Mouse (Mus musculus) intestine, embryonic 16.5 days (tissue): Measurements from ENCODE around the gene Hnrnpa2b1. TPM values are rescaled to one million over a fixed set of nuclear protein-coding genes. Genes with fewer than 3 reads are reported as not detected.
"Not testable (repeated sequence)": the region's sequence is repeated elsewhere in the genome, so short reads cannot be mapped to it uniquely, and the experiment has no call there.

Experiments
- ATAC-seq: fragments of 200-750 bp; cut with Nextera tagmentation; 2 replicates; pipeline ENCODE4 v1.8.0; 2017; ENCODE audit warnings: moderate TSS enrichment, moderate library complexity
- H3K27ac ChIP-seq: fragments of 300-500 bp; sonication (generic); 2 replicates; pipeline ENCODE4 v1.5.1; 2014; ENCODE audit warnings: mild to moderate bottlenecking, low read length
- H3K27me3 ChIP-seq: fragments of 300-500 bp; sonication (generic); replicated peaks from 2 replicates; pipeline ENCODE4 v1.6.1; 2014; ENCODE audit warnings: low read length, control low read depth, mixed read lengths; ENCODE audit not compliant: control insufficient read depth, insufficient read depth
- H3K36me3 ChIP-seq: fragments of 300-500 bp; sonication (generic); 2 replicates; pipeline ENCODE4 v1.6.1; 2014; ENCODE audit warnings: low read length, control low read depth; ENCODE audit not compliant: control insufficient read depth, insufficient read depth
- H3K4me1 ChIP-seq: fragments of 300-500 bp; sonication (generic); 2 replicates; pipeline ENCODE4 v1.6.1; 2014; ENCODE audit warnings: low read length, control low read depth, mixed read lengths; ENCODE audit not compliant: control insufficient read depth, insufficient read depth
- H3K4me2 ChIP-seq: fragments of 300-500 bp; sonication (generic); 2 replicates; pipeline ENCODE4 v1.6.1; 2014; ENCODE audit warnings: low read depth, low read length, control low read depth
- H3K4me3 ChIP-seq: fragments of 300-500 bp; sonication (generic); 2 replicates; pipeline ENCODE4 v1.5.1; 2014; ENCODE audit warnings: mild to moderate bottlenecking, low read length
- H3K9ac ChIP-seq: fragments of 300-500 bp; sonication (generic); 2 replicates; pipeline ENCODE4 v1.6.1; 2014; ENCODE audit warnings: low read depth, low read length
- H3K9me3 ChIP-seq: fragments of 300-500 bp; sonication (generic); 2 replicates; pipeline ENCODE4 v1.6.1; 2016; ENCODE audit warnings: low read length, control low read depth; ENCODE audit not compliant: control insufficient read depth
- WGBS: fragments of 180-500 bp; shearing (Covaris S2); extraction: QIAGEN DNeasy Blood & Tissue Kit; methylation state at CpG from one replicate; pipeline ENCODE4 v1.1.7; 2014; 5-methylcytosine and 5-hydroxymethylcytosine counted together
- polyA plus RNA-seq: library from polyadenylated mRNA; unstranded; fragments of >200 nt; fragmentation: Nextera tagmentation; extraction: Ambion mirVana; gene quantifications from 2 replicates; pipeline ENCODE4 v1.2.1, GENCODE M21; 2015

Hnrnpa2b1 gene
- polyA plus RNA-seq, 1 experiment from 2014 or later = 1,450 TPM

- H3K4me3 ChIP-seq = no peak overlapping the region
- WGBS = 22% methylated on average over 2 of the region's 2 CpGs
- H3K9me3 ChIP-seq = peaks cover 5% of the 10 kb centered on the region; the same call in 1 of the 2 replicates
- no peaks in the 10 kb centered on the region for H3K36me3 ChIP-seq
- H3K4me1 ChIP-seq = no peaks in the 10 kb centered on the region
- H3K9ac ChIP-seq = no peak overlapping the region
- H3K27me3 ChIP-seq = no peaks in the 10 kb centered on the region
- H3K4me2 ChIP-seq = no peak overlapping the region
- H3K27ac ChIP-seq = no peak overlapping the region
- ATAC-seq = peak; percentile 82
These were observed 20.1 kb upstream of the Hnrnpa2b1 start for GRCm38 (mm10) chr6:51489787-51490186.

DNA sequence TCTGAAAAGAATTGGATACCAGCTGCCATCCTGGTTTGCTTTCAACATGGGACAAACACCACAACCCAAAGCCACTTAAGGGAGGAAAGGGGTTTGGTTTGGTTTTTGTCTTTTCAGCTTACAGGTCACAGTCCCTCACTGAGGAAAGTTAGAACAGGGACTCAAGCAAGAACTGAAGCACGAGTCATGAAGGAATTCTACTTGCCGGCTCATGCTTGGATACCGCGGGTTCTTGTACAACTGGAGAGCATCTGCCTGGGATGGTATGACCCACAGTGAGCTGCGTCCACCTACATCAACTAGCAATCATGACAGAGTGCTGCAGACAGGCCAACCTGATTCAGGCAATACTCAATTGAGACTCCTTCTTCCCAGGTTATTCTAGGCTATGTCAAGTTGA, 17.0 kb upstream of the Hnrnpa2b1 start:
- peaks cover 6% of the 10 kb centered on the region; the same call in 1 of the 2 replicates for H3K36me3 ChIP-seq
- H3K9me3 ChIP-seq = peaks cover 5% of the 10 kb centered on the region; the same call in 1 of the 2 replicates
- H3K4me1 ChIP-seq = no peaks in the 10 kb centered on the region
- no peak for ATAC-seq
- no peaks in the 10 kb centered on the region for H3K27me3 ChIP-seq
- H3K27ac ChIP-seq = no peak overlapping the region
- no peak overlapping the region for H3K9ac ChIP-seq
- no peak overlapping the region for H3K4me2 ChIP-seq
- H3K4me3 ChIP-seq = no peak overlapping the region
- 96% methylated on average over 5 of the region's 5 CpGs for WGBS

GRCm38 (mm10) chr6:51486076-51486710, 16.5 kb upstream of the Hnrnpa2b1 start:
- peaks cover 5% of the 10 kb centered on the region; the same call in 1 of the 2 replicates for H3K9me3 ChIP-seq
- H3K4me3 ChIP-seq = no peak overlapping the region

DNA sequence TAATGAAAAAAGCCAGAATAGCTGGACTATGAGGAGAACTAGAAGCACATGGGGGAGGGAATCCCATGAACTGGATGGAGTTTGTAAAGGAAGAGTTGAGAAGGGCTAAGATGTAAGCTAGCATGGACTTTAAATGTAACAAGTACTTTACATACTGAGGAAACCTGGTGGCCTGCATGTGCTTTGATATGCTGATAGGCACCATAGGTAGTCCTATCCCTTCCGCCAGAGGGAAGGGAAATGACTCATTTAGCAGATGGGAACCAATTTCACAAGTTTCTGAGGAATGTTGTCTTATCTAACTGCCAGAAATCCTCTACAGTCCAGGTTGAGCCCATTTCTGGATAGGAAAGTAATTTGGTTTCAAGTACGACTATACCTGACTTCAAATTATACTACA, 16.0 kb upstream of the Hnrnpa2b1 start:
- Histone ChIP-seq H3K9me3 (peaks cover 5% of the 10 kb centered on the region; the same call in 1 of the 2 replicates), H3K4me2 (no peak overlapping the region), H3K9ac (no peak overlapping the region), H3K27me3 (no peaks in the 10 kb centered on the region), H3K27ac (no peak overlapping the region), H3K4me1 (no peaks in the 10 kb centered on the region), H3K4me3 (no peak overlapping the region), H3K36me3 (peaks cover 6% of the 10 kb centered on the region; the same call in 1 of the 2 replicates)
- no peak for ATAC-seq
- WGBS = 57% methylated on average over 2 of the region's 2 CpGs

More at GRCm38 (mm10) chr6:51486076-51486710, 16.5 kb upstream of the Hnrnpa2b1 start:
- Histone ChIP-seq H3K27ac (no peak overlapping the region), H3K4me2 (no peak overlapping the region), H3K9ac (no peak overlapping the region), H3K36me3 (peaks cover 6% of the 10 kb centered on the region; the same call in 1 of the 2 replicates), H3K27me3 (no peaks in the 10 kb centered on the region), H3K4me1 (no peaks in the 10 kb centered on the region)
- 41% methylated on average over 7 of the region's 7 CpGs for WGBS
- no peak for ATAC-seq

- H3K27me3 ChIP-seq, H3K4me3 ChIP-seq, ATAC-seq, H3K4me2 ChIP-seq, H3K4me1 ChIP-seq, H3K9ac ChIP-seq, H3K27ac ChIP-seq, H3K36me3 ChIP-seq, H3K9me3 ChIP-seq: not testable (repeated sequence)
- WGBS = 87% methylated on average over 8 of the region's 8 CpGs
These were observed 14.9 kb upstream of the Hnrnpa2b1 start for GRCm38 (mm10) chr6:51484556-51484955.

GRCm38 (mm10) chr6:51483861-51484260, 14.2 kb upstream of the Hnrnpa2b1 start:
- H3K4me3 ChIP-seq = no peak overlapping the region
- 88% methylated on average over 3 of the region's 3 CpGs for WGBS

DNA sequence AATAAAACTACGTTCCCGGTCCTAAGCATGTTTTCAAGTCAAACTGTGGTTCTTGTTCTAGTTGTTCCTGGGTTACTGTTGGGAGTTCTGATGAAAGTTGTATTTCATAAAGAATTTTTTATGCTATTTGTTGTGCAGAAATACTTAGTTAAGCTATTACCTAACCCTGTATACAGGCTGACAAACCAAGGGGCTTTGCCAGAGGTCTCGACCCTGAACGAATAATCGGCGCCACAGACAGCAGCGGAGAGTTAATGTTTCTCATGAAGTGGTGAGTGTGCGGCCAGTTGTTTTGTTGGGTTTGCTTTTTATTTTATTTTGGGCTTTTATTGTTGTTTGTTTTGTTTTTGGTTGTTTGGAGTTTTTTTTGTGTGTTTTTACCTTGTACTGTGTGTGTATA, 11.9 kb upstream of the Hnrnpa2b1 start:
- Histone ChIP-seq H3K4me2 (no peak overlapping the region), H3K27me3 (no peaks in the 10 kb centered on the region), H3K9me3 (no peaks in the 10 kb centered on the region), H3K27ac (no peak overlapping the region), H3K36me3 (peaks cover 18% of the 10 kb centered on the region), H3K9ac (no peak overlapping the region), H3K4me1 (no peaks in the 10 kb centered on the region), H3K4me3 (no peak overlapping the region)
- 91% methylated on average over 8 of the region's 8 CpGs for WGBS
- no peak for ATAC-seq

More at GRCm38 (mm10) chr6:51483861-51484260, 14.2 kb upstream of the Hnrnpa2b1 start:
- Histone ChIP-seq H3K36me3 (peaks cover 12% of the 10 kb centered on the region), H3K27me3 (no peaks in the 10 kb centered on the region), H3K9me3 (peaks cover 5% of the 10 kb centered on the region; the same call in 1 of the 2 replicates), H3K9ac (no peak overlapping the region), H3K4me1 (no peaks in the 10 kb centered on the region), H3K27ac (no peak overlapping the region), H3K4me2 (no peak overlapping the region)
- no peak for ATAC-seq

DNA sequence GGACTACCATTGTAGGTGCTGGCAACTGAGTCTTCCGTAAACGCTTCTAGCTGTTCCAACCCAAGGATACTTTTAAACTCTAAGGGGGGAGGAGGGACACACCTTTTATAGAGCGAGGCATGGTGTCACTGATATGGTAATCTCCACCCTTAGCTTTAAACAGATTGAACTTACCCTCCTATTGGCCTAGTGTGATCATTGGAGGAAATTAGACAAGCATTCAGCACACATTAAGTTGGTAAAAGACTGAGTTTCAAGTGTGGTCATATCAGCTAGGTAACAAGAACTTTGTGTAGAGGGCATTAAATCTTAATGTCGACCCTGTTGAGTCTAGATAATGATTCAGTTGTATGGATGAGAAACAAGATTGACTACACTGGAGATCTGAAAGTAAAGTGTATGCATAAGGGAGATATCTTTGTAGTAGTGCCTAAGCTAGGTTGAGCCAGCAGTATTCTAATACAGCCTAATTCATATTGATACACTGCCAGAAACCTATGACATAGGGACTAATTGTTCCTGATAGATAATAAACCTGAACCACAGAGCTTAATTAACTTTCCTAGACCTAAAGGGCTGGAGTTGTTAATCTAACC, 9.5 kb upstream of the Hnrnpa2b1 start:
- Histone ChIP-seq H3K4me1 (no peaks in the 10 kb centered on the region), H3K27ac (no peak overlapping the region), H3K4me2 (no peak overlapping the region), H3K36me3 (peaks cover 20% of the 10 kb centered on the region), H3K27me3 (no peaks in the 10 kb centered on the region), H3K9ac (no peak overlapping the region), H3K9me3 (no peaks in the 10 kb centered on the region), H3K4me3 (no peak overlapping the region)
- ATAC-seq = no peak
- WGBS = 87% methylated on average over 4 of the region's 4 CpGs

- Histone ChIP-seq H3K4me2 (peak overlapping the region; percentile 62), H3K27ac (no peak overlapping the region), H3K9me3 (no peaks in the 10 kb centered on the region), H3K27me3 (no peaks in the 10 kb centered on the region), H3K4me3 (peak overlapping the region; percentile 44), H3K36me3 (peaks cover 6% of the 10 kb centered on the region; the same call in 1 of the 2 replicates), H3K4me1 (peaks cover 12% of the 10 kb centered on the region), H3K9ac (peak overlapping the region; percentile 65; the same call in 1 of the 2 replicates)
- no peak for ATAC-seq
- 33% methylated on average over 4 of the region's 4 CpGs for WGBS
These were observed 2.5 kb upstream of the Hnrnpa2b1 start for GRCm38 (mm10) chr6:51472213-51472612.
